11 mouse cellular contexts compared by ENCODE assay signal in genomic region chr6:135304576-135305260, GRCm38 (mm10). TPM values are rescaled to one million over a fixed set of nuclear protein-coding genes. Genes with fewer than 3 reads are reported as not detected.
DNase-seq lines count a peak whose midpoint lies in the region; ATAC-seq and TF ChIP-seq lines count a peak whose summit lies in the region.
"Had no signal": no experiment of that assay in that cellular context is flagged by ENCODE, and none has a peak within 500 bp of the region (broad histone marks: within the 10 kb centered on the region; RNA-seq: fewer than 3 reads in every experiment).

No protein-coding gene starts in this region.

- no peaks in the 10 kb centered on the region for H3K36me3 ChIP-seq in intestine, embryonic 15.5 days
- H3K36me3 ChIP-seq in intestine, postnatal 0 days (ENCODE audit: control insufficient read depth, insufficient read depth): no peaks in the 10 kb centered on the region
- no peaks in the 10 kb centered on the region for H3K36me3 ChIP-seq in embryonic facial prominence, embryonic 15.5 days
- no peaks in the 10 kb centered on the region for H3K36me3 ChIP-seq in limb, embryonic 13.5 days

- no peak for DNase-seq in thymus, adult 18-20 months
- DNase-seq in cerebellum, postnatal 14 days: no peak
- DNase-seq: layer of hippocampus, postnatal 36 days; liver, postnatal 0 days had no signal

- no peaks in the 10 kb centered on the region for H3K27me3 ChIP-seq in intestine, embryonic 15.5 days (replicated peaks)
- H3K27me3 ChIP-seq in intestine, postnatal 0 days (replicated peaks; ENCODE audit: control insufficient read depth, insufficient read depth, low read length): no peaks in the 10 kb centered on the region
- H3K27me3 ChIP-seq in embryonic facial prominence, embryonic 15.5 days: no peaks in the 10 kb centered on the region
- no peaks in the 10 kb centered on the region for H3K27me3 ChIP-seq in limb, embryonic 13.5 days

- no peak overlapping the region for H3K9ac ChIP-seq in intestine, embryonic 15.5 days
- no peak overlapping the region for H3K9ac ChIP-seq in intestine, postnatal 0 days (ENCODE audit: low read depth, low read length)
- no peak overlapping the region for H3K9ac ChIP-seq in embryonic facial prominence, embryonic 15.5 days
- no peak overlapping the region for H3K9ac ChIP-seq in limb, embryonic 13.5 days
- H3K9ac ChIP-seq: liver, postnatal 0 days had no signal

- no peaks in the 10 kb centered on the region for H3K9me3 ChIP-seq in intestine, embryonic 15.5 days
- no peaks in the 10 kb centered on the region for H3K9me3 ChIP-seq in intestine, postnatal 0 days (ENCODE audit: control insufficient read depth)
- no peaks in the 10 kb centered on the region for H3K9me3 ChIP-seq in embryonic facial prominence, embryonic 15.5 days (replicated peaks)
- no peaks in the 10 kb centered on the region for H3K9me3 ChIP-seq in limb, embryonic 13.5 days

- peak; percentile 75 for ATAC-seq in intestine, embryonic 15.5 days
- no peak for ATAC-seq in intestine, postnatal 0 days
- ATAC-seq in embryonic facial prominence, embryonic 15.5 days (ENCODE audit: insufficient number of reproducible peaks, low FRiP score, low TSS enrichment, low read depth): no peak
- no peak for ATAC-seq in limb, embryonic 13.5 days (ENCODE audit: low FRiP score, low read depth)
- ATAC-seq: inflammation-experienced regulatory T-cells, adult 6 months; liver, postnatal 0 days had no signal

- H3K4me1 ChIP-seq in intestine, embryonic 15.5 days (replicated peaks): 0 out of 2 replicates have a peak, but pooled peaks cover 2% of the 10 kb centered on the region
- H3K4me1 ChIP-seq in intestine, postnatal 0 days (replicated peaks; ENCODE audit: control insufficient read depth, insufficient read depth, low read length): no peaks in the 10 kb centered on the region
- peaks cover 18% of the 10 kb centered on the region for H3K4me1 ChIP-seq in brown adipose tissue, adult 24 weeks (ENCODE audit: control insufficient read depth, insufficient read depth, insufficient read length, low read length)
- peaks cover 10% of the 10 kb centered on the region; the same call in 1 of the 2 replicates for H3K4me1 ChIP-seq in embryonic facial prominence, embryonic 15.5 days
- peaks cover 16% of the 10 kb centered on the region for H3K4me1 ChIP-seq in limb, embryonic 13.5 days

- no peak overlapping the region for H3K27ac ChIP-seq in intestine, embryonic 15.5 days
- H3K27ac ChIP-seq in intestine, postnatal 0 days (ENCODE audit: low read depth, low read length): no peak overlapping the region
- peak overlapping the region; percentile 47 for H3K27ac ChIP-seq in brown adipose tissue, adult 24 weeks (replicated peaks; ENCODE audit: low read depth, low read length)
- H3K27ac ChIP-seq in embryonic facial prominence, embryonic 15.5 days (replicated peaks): peak overlapping the region; percentile 60
- H3K27ac ChIP-seq in limb, embryonic 13.5 days: peak overlapping the region; percentile 39; the same call in 1 of the 2 replicates

- TF ChIP-seq CTCF in intestine, postnatal 0 days (IDR thresholded peaks at IDR 0.05; ENCODE audit: low read depth): no peak

- WGBS in intestine, embryonic 15.5 days: 45% methylated on average over 7 of the region's 7 CpGs
- WGBS in intestine, postnatal 0 days: 48% methylated on average over 7 of the region's 7 CpGs
- WGBS in embryonic facial prominence, embryonic 15.5 days: 33% methylated on average over 7 of the region's 7 CpGs
- 48% methylated on average over 7 of the region's 7 CpGs for WGBS in limb, embryonic 13.5 days

- no peak overlapping the region for H3K4me3 ChIP-seq in intestine, embryonic 15.5 days (replicated peaks)
- H3K4me3 ChIP-seq in intestine, postnatal 0 days (ENCODE audit: low read depth, low read length): no peak overlapping the region
- H3K4me3 ChIP-seq in brown adipose tissue, adult 24 weeks (ENCODE audit: insufficient read depth, low read depth, low read length): no peak overlapping the region
- no peak overlapping the region for H3K4me3 ChIP-seq in embryonic facial prominence, embryonic 15.5 days (replicated peaks)
- no peak overlapping the region for H3K4me3 ChIP-seq in limb, embryonic 13.5 days

- no peak overlapping the region for H3K4me2 ChIP-seq in intestine, embryonic 15.5 days (replicated peaks)
- H3K4me2 ChIP-seq in intestine, postnatal 0 days (replicated peaks; ENCODE audit: low read depth): no peak overlapping the region
- no peak overlapping the region for H3K4me2 ChIP-seq in embryonic facial prominence, embryonic 15.5 days (replicated peaks)
- H3K4me2 ChIP-seq in limb, embryonic 13.5 days (replicated peaks): 0 out of 2 replicates have a peak overlapping the region, but pooled peaks have one; percentile 7
- H3K4me2 ChIP-seq: heart, embryonic 11.5 days had no signal

RNA-seq across cellular contexts. Expression of gene Pbp2, which starts 5.5 kb away (rescaled TPM):
- 0.25 TPM in 1 of 2 replicates, not detected in the other for polyA plus RNA-seq in intestine, embryonic 15.5 days (2015; fragmentation: Nextera tagmentation; extraction: Ambion mirVana)
- not detected in 2 replicates for polyA plus RNA-seq in intestine, postnatal 0 days (2015; fragmentation: Nextera tagmentation; extraction: Ambion mirVana)
- polyA plus RNA-seq in brown adipose tissue, adult 24 weeks (2012; ENCODE audit: insufficient read depth, insufficient read length, missing spikeins): not detected in 2 replicates
- 0.91 and 1.5 TPM in 2 replicates for polyA plus RNA-seq in embryonic facial prominence, embryonic 15.5 days (2015; fragmentation: Nextera tagmentation; extraction: Ambion mirVana)
- polyA plus RNA-seq in limb, embryonic 13.5 days (2015; fragmentation: Nextera tagmentation; extraction: Ambion mirVana): 0.25 TPM in 1 of 2 replicates, not detected in the other
- polyA plus RNA-seq: heart, embryonic 11.5 days; inflammation-experienced regulatory T-cells, adult 6 months; liver, postnatal 0 days had no signal

RNA-seq across cellular contexts. Expression of gene Gsg1, which starts 50.6 kb away (rescaled TPM):
- 0.41 and 0.47 TPM in 2 replicates for polyA plus RNA-seq in intestine, embryonic 15.5 days (2015; fragmentation: Nextera tagmentation; extraction: Ambion mirVana)
- 0.73 and 0.82 TPM in 2 replicates for polyA plus RNA-seq in intestine, postnatal 0 days (2015; fragmentation: Nextera tagmentation; extraction: Ambion mirVana)
- not detected in 2 replicates for polyA plus RNA-seq in brown adipose tissue, adult 24 weeks (2012; ENCODE audit: insufficient read depth, insufficient read length, missing spikeins)
- polyA plus RNA-seq in embryonic facial prominence, embryonic 15.5 days (2015; fragmentation: Nextera tagmentation; extraction: Ambion mirVana): 2.1 and 2.6 TPM in 2 replicates
- 0.86 and 1.0 TPM in 2 replicates for polyA plus RNA-seq in limb, embryonic 13.5 days (2015; fragmentation: Nextera tagmentation; extraction: Ambion mirVana)
- polyA plus RNA-seq: inflammation-experienced regulatory T-cells, adult 6 months had no signal

RNA-seq across cellular contexts. Expression of gene Emp1, which starts 57.6 kb away (rescaled TPM):
- polyA plus RNA-seq in intestine, embryonic 15.5 days (2015; fragmentation: Nextera tagmentation; extraction: Ambion mirVana): 45.7 and 49.4 TPM in 2 replicates
- polyA plus RNA-seq in intestine, postnatal 0 days (2015; fragmentation: Nextera tagmentation; extraction: Ambion mirVana): 42.5 and 42.8 TPM in 2 replicates
- polyA plus RNA-seq in brown adipose tissue, adult 24 weeks (2012; ENCODE audit: insufficient read depth, insufficient read length, missing spikeins): 29.0 and 42.9 TPM in 2 replicates
- polyA plus RNA-seq in embryonic facial prominence, embryonic 15.5 days (2015; fragmentation: Nextera tagmentation; extraction: Ambion mirVana): 172 and 177 TPM in 2 replicates
- 123 and 127 TPM in 2 replicates for polyA plus RNA-seq in limb, embryonic 13.5 days (2015; fragmentation: Nextera tagmentation; extraction: Ambion mirVana)

Comparison
In these comparisons a context has a peak if more than half of its experiments do, and no peak if none do; other contexts are left out.
1. H3K27ac ChIP-seq: peak in brown adipose tissue, adult 24 weeks (single experiment), embryonic facial prominence, embryonic 15.5 days (single experiment) and limb, embryonic 13.5 days (single experiment); none in intestine, embryonic 15.5 days (single experiment) and intestine, postnatal 0 days (single experiment).